Mouse (Mus musculus): Measurements from ENCODE around the gene Mknk1.

- TF ChIP-seq CTCF (IDR thresholded peaks at IDR 0.05; ENCODE audit: control insufficient read depth, insufficient read depth, insufficient read length) (no peak), USF1 (IDR thresholded peaks at IDR 0.05; ENCODE audit: low read depth) (no peak), FOSL1 (IDR thresholded peaks at IDR 0.05; ENCODE audit: insufficient read depth, low read length, poor library complexity, severe bottlenecking) (no peak)
These were observed 43.6 kb upstream of the Mknk1 start for GRCm38 (mm10) chr4:115795360-115795759.
